Mouse (Mus musculus) heart, adult 8-10 months (tissue): Measurements from ENCODE around the gene Olfr1383. TPM values are rescaled to one million over a fixed set of nuclear protein-coding genes. Genes with fewer than 3 reads are reported as not detected.
"Not testable (repeated sequence)": the region's sequence is repeated elsewhere in the genome, so short reads cannot be mapped to it uniquely, and the experiment has no call there.

Experiments
- DNase-seq: peaks from one replicate; pipeline ENCODE4 v3.0.0; 2022; ENCODE audit warnings: low spot score
- total RNA-seq, 4 experiments: library from RNA; stranded (reverse); gene quantifications; 2 replicates each; pipeline ENCODE4 v1.2.4; 2022

Gene Olfr1383
- total RNA-seq, result under 1 TPM; 0.53 to 0.79 (median 0.71) TPM

GRCm38 (mm10) chr11:49519348-49519747, at the start of gene Olfr1383:
Gene Olfr1383 (plus strand): TSS chr11:49519648.
- DNase-seq, result no peak

- DNase-seq, result no peak
Observed at GRCm38 (mm10) chr11:49485973-49486372, 33.5 kb upstream of the Olfr1383 start.

- not testable (repeated sequence) for DNase-seq
Observed at GRCm38 (mm10) chr11:49488770-49489169, 30.7 kb upstream of the Olfr1383 start, which contains the start of gene Olfr1385. Gene Olfr1385 (plus strand): TSS chr11:49489070.

GRCm38 (mm10) chr11:49518086-49518485, 1.4 kb upstream of the Olfr1383 start:
- DNase-seq, result no peak

- DNase-seq, result no peak
Observed at GRCm38 (mm10) chr11:49527947-49528346, 8.5 kb downstream of the Olfr1383 start, which contains the start of gene Olfr1382. Gene Olfr1382 (plus strand): TSS chr11:49528247.

GRCm38 (mm10) chr11:49532761-49533160, 13.3 kb downstream of the Olfr1383 start:
- no peak for DNase-seq

- DNase-seq, result not testable (repeated sequence)
Observed at GRCm38 (mm10) chr11:49536631-49537030, 17.2 kb downstream of the Olfr1383 start.

GRCm38 (mm10) chr11:49543149-49543548, 23.7 kb downstream of the Olfr1383 start, which contains the start of gene Olfr1381:
Gene Olfr1381 (plus strand): TSS chr11:49543449.
- not testable (repeated sequence) for DNase-seq

- not testable (repeated sequence) for DNase-seq
Observed at GRCm38 (mm10) chr11:49554033-49554432, 34.6 kb downstream of the Olfr1383 start.

- DNase-seq, result not testable (repeated sequence)
Observed at GRCm38 (mm10) chr11:49556578-49556977, 37.1 kb downstream of the Olfr1383 start, which contains the start of gene Olfr1380. Gene Olfr1380 (plus strand): TSS chr11:49556878.

GRCm38 (mm10) chr11:49575054-49575453, 55.6 kb downstream of the Olfr1383 start:
- not testable (repeated sequence) for DNase-seq

Other genes with a start within 250 kb of the Olfr1383 start
- gene Olfr1393, start 241.3 kb upstream of the Olfr1383 start, total RNA-seq, result under 1 TPM; 0.41 to 0.50 (median 0.43) TPM
- not detected for gene Olfr1392, start 234.4 kb upstream of the Olfr1383 start, total RNA-seq
- not detected for gene Olfr10, start 214.9 kb upstream of the Olfr1383 start, total RNA-seq
- not detected for gene Olfr1391, start 196.9 kb upstream of the Olfr1383 start, total RNA-seq
- gene Olfr1390, start 184.5 kb upstream of the Olfr1383 start, total RNA-seq, result not detected
- not detected for gene Olfr1389, start 96.6 kb upstream of the Olfr1383 start, total RNA-seq
- gene Olfr1388, start 83.0 kb upstream of the Olfr1383 start, total RNA-seq, result under 1 TPM in 3 of 4 experiments, not detected in 1; 0.12 to 0.26 (median 0.16) TPM
- under 1 TPM in 2 of 4 experiments, not detected in 2; 0.11 to 0.19 TPM for gene Olfr1387, start 64.3 kb upstream of the Olfr1383 start, total RNA-seq
- gene Olfr1386, start 54.6 kb upstream of the Olfr1383 start, total RNA-seq, result under 1 TPM in 1 of 4 experiments, not detected in 3; 0.12 TPM
- gene Olfr1385, start 30.6 kb upstream of the Olfr1383 start, total RNA-seq, result not detected
- gene Olfr1384, start 12.9 kb upstream of the Olfr1383 start, total RNA-seq, result under 1 TPM in 1 of 4 experiments, not detected in 3; 0.37 TPM
- not detected for gene Olfr1382, start 8.6 kb downstream of the Olfr1383 start, total RNA-seq
- gene Olfr1381, start 23.8 kb downstream of the Olfr1383 start, total RNA-seq, result not detected
- gene Olfr1380, start 37.2 kb downstream of the Olfr1383 start, total RNA-seq, result not detected
- 10 to 100 TPM; 11.8 to 12.4 (median 12.2) TPM for gene Flt4, start 89.6 kb downstream of the Olfr1383 start, total RNA-seq
- 1 to 10 TPM in 2 of 4 experiments, under 1 TPM in 1, not detected in 1; 0.72 to 2.7 (median 1.4) TPM for gene Scgb3a1, start 144.0 kb downstream of the Olfr1383 start, total RNA-seq
- gene Cnot6, start 193.1 kb downstream of the Olfr1383 start, total RNA-seq, result 10 to 100 TPM; 18.1 to 21.6 (median 20.2) TPM